Mouse (Mus musculus) small intestine, adult 2 months (tissue): ENCODE data around the gene Dcun1d1.

ENCODE experiments used
- CTCF ChIP-seq: fragments of 200-500 bp; IDR thresholded peaks from 2 replicates; pipeline ENCODE4 v1.5.1; 2012; ENCODE audit warnings: low read depth, mild to moderate bottlenecking, control low read depth, inconsistent platforms, low read length, moderate library complexity, mixed read lengths; ENCODE audit not compliant: insufficient replicate concordance, insufficient read length; ENCODE audit errors: extremely low read depth
- POLR2A ChIP-seq: fragments of 200-500 bp; IDR thresholded peaks from 2 replicates; pipeline ENCODE4 v1.6.1; 2012; ENCODE audit warnings: low read depth, mild to moderate bottlenecking, control low read depth, inconsistent platforms, low read length, moderate library complexity

GRCm38 (mm10) chr3:35918229-35918628 lies 19.0 kb downstream of the Dcun1d1 start:
- TF ChIP-seq POLR2A (no peak), CTCF (no peak)
